ENCODE assay signal across 10 mouse cellular contexts in genomic region chr5:109551041-109551765, GRCm38 (mm10). TPM values are rescaled to one million over a fixed set of nuclear protein-coding genes. Genes with fewer than 3 reads are reported as not detected.
DNase-seq lines count a peak whose midpoint lies in the region; ATAC-seq lines count a peak whose summit lies in the region.
"Had no signal": no experiment of that assay in that cellular context is flagged by ENCODE, and none has a peak within 500 bp of the region (broad histone marks: within the 10 kb centered on the region; RNA-seq: fewer than 3 reads in every experiment).

No protein-coding gene starts in this region.

- no peak for ATAC-seq in hindbrain, embryonic 11.5 days (ENCODE audit: low FRiP score)
- no peak for ATAC-seq in hindbrain, embryonic 13.5 days (ENCODE audit: low FRiP score)
- peak; percentile 11; the same call in 1 of the 2 replicates for ATAC-seq in megakaryocyte progenitor cell, adult 5-6 weeks (replicated peaks; ENCODE audit: poor library complexity)
- ATAC-seq in hindbrain, embryonic 14.5 days (ENCODE audit: low FRiP score) = no peak

- H3K4me1 ChIP-seq in hindbrain, embryonic 11.5 days (replicated peaks; ENCODE audit: control insufficient read depth, insufficient read depth, low read length) = no peaks in the 10 kb centered on the region
- H3K4me1 ChIP-seq in hindbrain, embryonic 13.5 days (replicated peaks) = no peaks in the 10 kb centered on the region
- H3K4me1 ChIP-seq in midbrain, embryonic 10.5 days = no peaks in the 10 kb centered on the region
- H3K4me1 ChIP-seq in hindbrain, embryonic 14.5 days (replicated peaks; ENCODE audit: control insufficient read depth, insufficient read depth, low read length) = no peaks in the 10 kb centered on the region
- H3K4me1 ChIP-seq: embryonic facial prominence, embryonic 13.5 days had no signal

- no peak overlapping the region for H3K9ac ChIP-seq in hindbrain, embryonic 11.5 days (ENCODE audit: low read depth, low read length)
- H3K9ac ChIP-seq in hindbrain, embryonic 13.5 days = no peak overlapping the region
- no peak overlapping the region for H3K9ac ChIP-seq in hindbrain, embryonic 14.5 days
- H3K9ac ChIP-seq: embryonic facial prominence, embryonic 13.5 days had no signal

- no peak overlapping the region for H3K4me2 ChIP-seq in hindbrain, embryonic 11.5 days (replicated peaks; ENCODE audit: low read depth, low read length)
- no peak overlapping the region for H3K4me2 ChIP-seq in hindbrain, embryonic 13.5 days
- H3K4me2 ChIP-seq in hindbrain, embryonic 14.5 days (replicated peaks) = no peak overlapping the region
- H3K4me2 ChIP-seq: embryonic facial prominence, embryonic 13.5 days had no signal

- H3K4me3 ChIP-seq in hindbrain, embryonic 11.5 days (ENCODE audit: low read depth, low read length) = no peak overlapping the region
- H3K4me3 ChIP-seq in hindbrain, embryonic 13.5 days = no peak overlapping the region
- no peak overlapping the region for H3K4me3 ChIP-seq in midbrain, embryonic 10.5 days
- H3K4me3 ChIP-seq in hindbrain, embryonic 14.5 days (replicated peaks; ENCODE audit: low read length) = no peak overlapping the region
- H3K4me3 ChIP-seq: embryonic facial prominence, embryonic 13.5 days had no signal

- peaks cover 4% of the 10 kb centered on the region; the same call in 1 of the 2 replicates for H3K36me3 ChIP-seq in hindbrain, embryonic 11.5 days (ENCODE audit: control insufficient read depth, insufficient read depth, low read length)
- peaks cover 41% of the 10 kb centered on the region for H3K36me3 ChIP-seq in hindbrain, embryonic 13.5 days
- H3K36me3 ChIP-seq in midbrain, embryonic 10.5 days = peaks cover 17% of the 10 kb centered on the region
- H3K36me3 ChIP-seq in hindbrain, embryonic 14.5 days (replicated peaks; ENCODE audit: control insufficient read depth, insufficient read depth) = no peaks in the 10 kb centered on the region

- H3K27me3 ChIP-seq in hindbrain, embryonic 11.5 days (ENCODE audit: control insufficient read depth, insufficient read depth, low read length) = no peaks in the 10 kb centered on the region
- no peaks in the 10 kb centered on the region for H3K27me3 ChIP-seq in hindbrain, embryonic 13.5 days
- H3K27me3 ChIP-seq in midbrain, embryonic 10.5 days (ENCODE audit: low read depth, poor library complexity, severe bottlenecking) = no peaks in the 10 kb centered on the region
- H3K27me3 ChIP-seq in hindbrain, embryonic 14.5 days (ENCODE audit: control insufficient read depth, insufficient read depth, low read length) = no peaks in the 10 kb centered on the region
- H3K27me3 ChIP-seq: embryonic facial prominence, embryonic 13.5 days had no signal

- H3K9me3 ChIP-seq in hindbrain, embryonic 11.5 days (ENCODE audit: control insufficient read depth, low read length) = peaks cover 8% of the 10 kb centered on the region
- peaks cover 54% of the 10 kb centered on the region for H3K9me3 ChIP-seq in hindbrain, embryonic 13.5 days
- peaks cover 90% of the 10 kb centered on the region for H3K9me3 ChIP-seq in midbrain, embryonic 10.5 days (replicated peaks)
- H3K9me3 ChIP-seq in hindbrain, embryonic 14.5 days (ENCODE audit: control insufficient read depth, low read length) = peaks cover 72% of the 10 kb centered on the region

- peak; percentile 13 for DNase-seq in hindbrain, embryonic 11.5 days (ENCODE audit: low spot score)
- DNase-seq in 416B (ENCODE audit: low read depth) (peak; percentile 95), ES-CJ7 (ENCODE audit: low read depth, low spot score) (peak; percentile 42)
- no peak for DNase-seq in midbrain, embryonic 10.5 days (ENCODE audit: low spot score)
- DNase-seq in heart, adult 9 months (ENCODE audit: low spot score in 2 of 2) = no peak
- no peak for DNase-seq in hindbrain, embryonic 14.5 days (ENCODE audit: low spot score)
- DNase-seq: gastrocnemius, postnatal 25 days had no signal

- no peak overlapping the region for H3K27ac ChIP-seq in hindbrain, embryonic 11.5 days (ENCODE audit: low read depth, low read length)
- no peak overlapping the region for H3K27ac ChIP-seq in hindbrain, embryonic 13.5 days
- H3K27ac ChIP-seq in midbrain, embryonic 10.5 days (replicated peaks) = no peak overlapping the region
- H3K27ac ChIP-seq in hindbrain, embryonic 14.5 days = no peak overlapping the region
- H3K27ac ChIP-seq: embryonic facial prominence, embryonic 13.5 days had no signal

- WGBS in hindbrain, embryonic 11.5 days = 93% methylated on average over 25 of the region's 25 CpGs
- 89% methylated on average over 25 of the region's 25 CpGs for WGBS in hindbrain, embryonic 13.5 days
- 90% methylated on average over 25 of the region's 25 CpGs for WGBS in midbrain, embryonic 10.5 days
- WGBS in hindbrain, embryonic 14.5 days = 93% methylated on average over 25 of the region's 25 CpGs

RNA-seq across cellular contexts. Expression of gene Crlf2, which starts 7.6 kb away (rescaled TPM):
- 4.4 and 4.8 TPM in 2 replicates for polyA plus RNA-seq in hindbrain, embryonic 11.5 days (2014; fragmentation: Nextera tagmentation; extraction: Ambion mirVana)
- 14.4 and 16.7 TPM in 2 replicates for polyA plus RNA-seq in hindbrain, embryonic 13.5 days (2015; fragmentation: Nextera tagmentation; extraction: Ambion mirVana)
- 8.8 and 11.5 TPM in 2 replicates for total RNA-seq in megakaryocyte progenitor cell, adult 5-6 weeks (2015)
- total RNA-seq in megakaryocyte progenitor cell, adult 5-6 weeks (2017) = 18.1 and 22.1 TPM in 2 replicates
- polyA plus RNA-seq in midbrain, embryonic 10.5 days (2016; fragmentation: Nextera tagmentation; extraction: Ambion mirVana) = 3.7 and 3.9 TPM in 2 replicates
- 13.5 and 16.5 TPM in 2 replicates for polyA plus RNA-seq in hindbrain, embryonic 14.5 days (2014; fragmentation: Nextera tagmentation; extraction: Ambion mirVana)

Comparison
In these comparisons a context has a peak if more than half of its experiments do, and no peak if none do; other contexts are left out.
1. DNase-seq: peak in hindbrain, embryonic 11.5 days (single experiment), 416B (single experiment) and ES-CJ7 (single experiment); none in midbrain, embryonic 10.5 days (single experiment), heart, adult 9 months (0 of 2) and hindbrain, embryonic 14.5 days (single experiment).